Mouse (Mus musculus) adrenal gland, postnatal 10 days (tissue): Measurements from ENCODE around the gene Sh3gl1. TPM values are rescaled to one million over a fixed set of nuclear protein-coding genes. Genes with fewer than 3 reads are reported as not detected.

ENCODE experiments used
- DNase-seq: peaks from one replicate; pipeline ENCODE4 v3.0.0; 2021; ENCODE audit warnings: mixed read lengths
- total RNA-seq, 2 experiments: library from RNA; stranded (reverse); gene quantifications; 2 replicates each; pipeline ENCODE4 v1.2.3; 2021

The Sh3gl1 gene
- total RNA-seq, 2 experiments from 2014 or later: 49.3 to 50.7 TPM

DNA sequence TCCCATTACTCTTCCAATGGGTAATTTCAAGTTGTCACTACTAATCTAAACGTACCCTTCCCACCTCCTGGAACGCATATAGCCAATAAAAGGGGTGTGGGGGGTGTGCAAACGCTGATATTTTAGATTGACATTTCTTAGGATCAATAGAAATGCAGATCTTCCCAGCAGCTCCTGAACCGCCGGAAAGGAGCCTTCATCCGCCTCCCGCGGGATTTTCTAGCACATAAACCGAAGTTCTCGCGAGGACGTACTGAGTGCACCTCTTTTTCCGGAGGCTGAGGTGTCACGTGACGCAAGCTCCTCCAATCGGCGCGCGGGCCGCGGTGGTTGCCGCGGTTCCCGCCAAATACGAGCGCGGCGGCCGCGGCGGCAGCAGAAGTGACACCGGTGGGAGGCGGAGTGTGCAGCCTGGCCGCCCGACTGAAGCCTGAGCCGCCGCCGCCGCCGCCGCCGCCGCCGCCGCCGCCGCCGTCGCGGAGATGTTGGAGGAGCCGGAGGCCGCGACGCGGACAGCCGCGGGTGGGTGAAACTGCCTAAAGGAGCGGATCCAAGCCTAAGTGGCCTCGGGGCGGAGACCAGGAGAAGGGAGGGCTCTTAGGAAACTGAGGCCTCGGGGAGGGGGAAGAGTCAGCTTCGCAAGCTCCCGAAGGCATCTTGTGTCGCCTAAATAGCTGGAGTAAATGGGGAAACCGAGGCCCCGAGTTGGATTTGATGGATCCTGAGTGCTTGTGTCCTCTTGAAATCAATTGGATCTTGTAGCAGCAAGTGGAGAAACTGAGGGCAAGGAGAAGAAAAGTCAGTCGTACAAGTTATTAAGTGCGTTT, 3.8 kb upstream of the Sh3gl1 start, which contains the start of gene Chaf1a:
TSS of gene Chaf1a (plus strand) at position 410 of the 827 bp plus-strand sequence.
- peak; percentile 98 for DNase-seq

- DNase-seq: no peak
Measured at GRCm38 (mm10) chr17:56039345-56039744, 2.9 kb upstream of the Sh3gl1 start.

GRCm38 (mm10) chr17:56038583-56039261, 2.3 kb upstream of the Sh3gl1 start:
- DNase-seq: no peak

- DNase-seq: no peak
Measured at GRCm38 (mm10) chr17:56036901-56037287, 459 bp upstream of the Sh3gl1 start.

DNA sequence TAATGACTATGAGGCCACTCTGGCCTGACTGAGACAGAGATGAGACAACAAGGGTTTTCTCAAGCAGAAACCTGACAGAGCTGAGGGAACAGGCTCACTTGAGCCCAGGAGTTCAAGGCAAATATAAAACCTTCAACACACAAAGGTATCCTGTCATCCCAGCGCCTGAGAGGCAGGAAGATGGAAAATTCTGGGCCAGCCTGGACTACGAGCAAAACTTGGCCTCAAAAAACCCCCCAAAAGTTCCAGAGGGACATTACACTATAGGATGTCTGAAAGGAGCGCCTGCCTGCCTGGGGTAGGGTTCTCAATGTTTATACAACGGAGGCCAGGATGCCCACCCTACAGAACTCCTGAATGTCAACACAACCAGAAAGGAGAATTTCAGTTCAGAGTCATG, 1.2 kb downstream of the Sh3gl1 start:
- DNase-seq: no peak

DNA sequence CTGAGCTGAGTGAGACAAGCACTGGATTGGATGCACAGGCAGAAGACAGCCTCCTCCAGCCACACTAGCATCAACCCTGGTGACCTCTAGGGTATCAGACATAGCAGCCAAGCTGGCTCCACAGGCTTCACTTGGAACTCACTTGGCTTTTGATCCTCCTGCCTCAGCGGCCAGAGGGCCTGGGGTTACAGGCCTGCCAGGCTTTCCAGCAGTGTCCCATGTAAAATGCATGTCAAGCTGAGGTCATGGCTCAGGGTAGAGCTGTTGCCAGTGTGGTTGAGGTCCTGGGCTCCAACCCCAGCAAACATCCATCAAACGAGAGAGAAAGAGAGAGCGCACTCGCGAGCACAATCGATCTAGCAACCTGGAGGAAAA, 1.7 kb downstream of the Sh3gl1 start:
- DNase-seq: no peak

DNA sequence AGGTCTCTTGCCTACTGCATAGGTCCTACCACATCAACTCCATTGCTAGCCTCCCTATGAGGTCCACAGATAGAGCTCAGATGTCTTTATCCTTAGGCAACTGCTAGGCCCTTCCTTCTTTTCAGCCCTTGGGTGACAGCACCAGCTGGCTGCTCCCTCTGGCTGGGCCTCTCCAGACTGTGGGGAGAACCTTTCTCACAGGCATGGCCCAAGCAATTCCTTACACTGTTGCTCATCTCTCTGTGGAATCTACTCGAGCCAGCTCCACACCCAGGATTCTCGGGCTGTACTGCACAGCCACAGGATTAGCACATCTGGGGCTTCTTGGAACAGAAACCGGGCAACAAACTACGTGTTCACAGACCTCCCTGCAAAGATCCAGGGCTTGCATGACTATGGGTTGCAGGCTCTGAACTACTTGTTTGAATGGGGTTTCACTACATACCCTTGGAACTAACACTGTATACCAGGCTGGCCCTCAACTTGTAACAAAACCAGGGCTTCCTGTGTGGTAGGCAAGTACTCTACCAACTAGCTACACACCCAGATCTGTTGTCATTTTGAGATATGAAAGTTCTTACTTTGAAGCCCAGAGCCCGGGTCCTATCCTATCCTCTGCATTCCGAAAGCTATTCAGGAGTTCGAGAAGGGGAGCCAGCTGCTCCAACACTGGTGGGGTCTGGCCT, 2.3 kb downstream of the Sh3gl1 start:
- no peak for DNase-seq

GRCm38 (mm10) chr17:56032831-56033230, 3.6 kb downstream of the Sh3gl1 start:
- no peak for DNase-seq

GRCm38 (mm10) chr17:56032127-56032733, 4.2 kb downstream of the Sh3gl1 start:
- peak; percentile 27 for DNase-seq

GRCm38 (mm10) chr17:56031431-56031830, 5.0 kb downstream of the Sh3gl1 start:
- no peak for DNase-seq

DNA sequence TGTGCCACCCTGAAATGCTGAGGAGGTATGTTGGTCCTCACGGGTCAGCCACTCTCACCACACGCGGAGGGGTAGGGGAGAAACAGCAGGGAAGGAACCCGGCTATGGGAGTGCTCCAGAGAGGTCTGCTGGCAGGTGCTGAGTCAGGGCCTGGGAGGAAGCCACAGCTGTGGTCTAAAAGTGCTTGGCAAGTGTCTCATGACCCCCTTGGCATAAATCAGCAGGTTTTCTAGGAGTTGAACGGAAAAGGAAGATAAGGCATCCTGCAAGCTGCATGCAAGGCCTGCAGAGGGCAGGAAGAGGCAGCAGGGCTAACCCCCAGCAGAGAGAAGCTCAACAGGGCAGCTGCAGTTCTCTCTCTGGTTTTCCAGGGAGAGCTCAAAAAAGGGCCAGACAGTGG, 5.5 kb downstream of the Sh3gl1 start:
- peak; percentile 62 for DNase-seq

- DNase-seq: no peak
Measured at GRCm38 (mm10) chr17:56030238-56030870, 6.1 kb downstream of the Sh3gl1 start.

- peak; percentile 49 for DNase-seq
Measured at GRCm38 (mm10) chr17:56027801-56028441, 8.5 kb downstream of the Sh3gl1 start.

GRCm38 (mm10) chr17:56026881-56027280, 9.6 kb downstream of the Sh3gl1 start:
- DNase-seq: peak; percentile 50

GRCm38 (mm10) chr17:56026303-56026702, 10.1 kb downstream of the Sh3gl1 start:
- peak; percentile 17 for DNase-seq

- DNase-seq: no peak
Measured at GRCm38 (mm10) chr17:56024931-56025330, 11.5 kb downstream of the Sh3gl1 start.

- no peak for DNase-seq
Measured at GRCm38 (mm10) chr17:56024476-56024875, 12.0 kb downstream of the Sh3gl1 start.

DNA sequence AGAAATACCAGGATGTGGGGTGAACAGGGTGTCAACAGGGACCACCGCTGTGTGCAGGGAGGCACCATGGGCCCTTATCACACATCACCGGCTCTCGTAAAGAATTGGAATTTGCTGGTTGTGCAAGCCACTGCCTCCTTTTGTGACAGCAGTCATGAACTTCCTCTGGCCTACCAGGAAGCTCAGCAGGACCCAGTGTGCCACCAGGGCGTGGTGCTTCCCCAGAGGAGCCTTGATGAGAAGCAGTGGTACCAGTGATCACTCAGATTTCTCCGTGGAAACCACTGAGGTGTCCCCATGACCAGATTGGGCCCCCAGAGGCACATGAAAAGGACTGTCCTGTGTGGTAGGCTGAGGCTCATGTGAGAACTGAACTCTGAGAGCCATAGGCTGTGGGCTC, 13.0 kb downstream of the Sh3gl1 start:
- DNase-seq: no peak

GRCm38 (mm10) chr17:56022989-56023290, 13.5 kb downstream of the Sh3gl1 start:
- DNase-seq: no peak

- DNase-seq: no peak
Measured at GRCm38 (mm10) chr17:56022131-56022988, 14.1 kb downstream of the Sh3gl1 start.
